Mouse (Mus musculus): ENCODE results near the gene Sh3bp5.

GRCm38 (mm10) chr14:31434426-31434825 lies 1.5 kb downstream of the Sh3bp5 start:
- no peak for TF ChIP-seq CTCF (IDR thresholded peaks at IDR 0.05; ENCODE audit: low read depth)
- TF ChIP-seq EP300 (optimal IDR thresholded peaks at IDR 0.05), result no peak
